Mouse (Mus musculus) MEL (cell line): ENCODE data around the gene Samd8. TPM values are rescaled to one million over a fixed set of nuclear protein-coding genes. Genes with fewer than 3 reads are reported as not detected.

Source experiments
- DNase-seq: peaks from one replicate; pipeline ENCODE4 v3.0.0; 2011; ENCODE audit warnings: low read depth, low spot score
- H3K27ac ChIP-seq: 2 replicates; pipeline ENCODE4 v1.5.1; 2012; ENCODE audit warnings: low read depth, mild to moderate bottlenecking, control low read depth, low read length, moderate library complexity; ENCODE audit not compliant: control insufficient read depth
- H3K27me3 ChIP-seq, 2 experiments: fragments of 150-350 bp in 1 of 2; sonication (generic) in 1 of 2; 2 replicates each; pipeline ENCODE4 v1.6.1; 2012; ENCODE audit warnings: low read length in 2 of 2, mild to moderate bottlenecking in 2 of 2, improper control_type of control experiment in 1 of 2, moderate library complexity in 1 of 2; ENCODE audit not compliant: insufficient read depth in 2 of 2, control insufficient read depth in 1 of 2
- H3K36me3 ChIP-seq, 2 experiments: 2 replicates each; pipeline ENCODE4 v1.6.1; 2012 to 2014; ENCODE audit warnings: low read length in 2 of 2, improper control_type of control experiment in 1 of 2, inconsistent platforms in 1 of 2, mild to moderate bottlenecking in 1 of 2; ENCODE audit not compliant: insufficient read depth in 2 of 2, control insufficient read depth in 1 of 2
- H3K4me1 ChIP-seq, 2 experiments: fragments of 150-350 bp in 1 of 2; sonication (generic) in 1 of 2; 2 replicates each; pipeline ENCODE4 v1.6.1; 2012; ENCODE audit warnings: low read length in 2 of 2, improper control_type of control experiment in 1 of 2, mild to moderate bottlenecking in 1 of 2; ENCODE audit not compliant: insufficient read depth in 2 of 2, control insufficient read depth in 1 of 2
- H3K4me3 ChIP-seq, 2 experiments: fragments of 150-350 bp in 1 of 2; sonication (generic) in 1 of 2; 2 replicates each; pipeline ENCODE4 v1.5.1; 2012; ENCODE audit warnings: low read depth in 2 of 2, low read length in 2 of 2, mild to moderate bottlenecking in 2 of 2, moderate library complexity in 2 of 2, control low read depth in 1 of 2, improper control_type of control experiment in 1 of 2; ENCODE audit not compliant: control insufficient read depth in 1 of 2, insufficient read depth in 1 of 2
- H3K79me2 ChIP-seq: 2 replicates; pipeline ENCODE4 v1.6.1; 2012; ENCODE audit warnings: mild to moderate bottlenecking, low read length, moderate library complexity; ENCODE audit not compliant: control insufficient read depth, poor library complexity, insufficient read depth
- H3K9ac ChIP-seq: 2 replicates; pipeline ENCODE4 v1.6.1; 2012; ENCODE audit warnings: low read depth, mild to moderate bottlenecking, control low read depth, low read length, moderate library complexity; ENCODE audit not compliant: control insufficient read depth, poor library complexity, severe bottlenecking
- H3K9me3 ChIP-seq: fragments of 150-350 bp; sonication (generic); replicated peaks from 2 replicates; pipeline ENCODE4 v1.6.1; 2012; ENCODE audit warnings: mild to moderate bottlenecking, low read length, improper control_type of control experiment, moderate library complexity; ENCODE audit not compliant: insufficient read depth
- CHD2 ChIP-seq: IDR thresholded peaks from 2 replicates; pipeline ENCODE4 v1.6.1; 2011; ENCODE audit warnings: low read length, improper control_type of control experiment
- E2F4 ChIP-seq: IDR thresholded peaks from 2 replicates; pipeline ENCODE4 v1.6.1; 2011; ENCODE audit warnings: low read depth, low read length, improper control_type of control experiment, borderline replicate concordance
- ELF1 ChIP-seq: IDR thresholded peaks from 2 replicates; pipeline ENCODE4 v1.6.1; 2014; ENCODE audit warnings: low read depth, mild to moderate bottlenecking, inconsistent platforms, low read length, improper control_type of control experiment, moderate library complexity
- ETS1 ChIP-seq: IDR thresholded peaks from 2 replicates; pipeline ENCODE4 v1.6.1; 2012; ENCODE audit warnings: low read depth, mild to moderate bottlenecking, inconsistent platforms, low read length, improper control_type of control experiment, moderate library complexity
- GATA1 ChIP-seq: IDR thresholded peaks from 2 replicates; pipeline ENCODE4 v1.6.1; 2011; ENCODE audit warnings: low read depth, low read length, improper control_type of control experiment
- HCFC1 ChIP-seq: IDR thresholded peaks from 2 replicates; pipeline ENCODE4 v1.6.1; 2012; ENCODE audit warnings: low read depth, mild to moderate bottlenecking, inconsistent platforms, low read length, improper control_type of control experiment, moderate library complexity
- MAFK ChIP-seq: IDR thresholded peaks from 2 replicates; pipeline ENCODE4 v1.6.1; 2011; ENCODE audit warnings: low read depth, mild to moderate bottlenecking, low read length, improper control_type of control experiment, borderline replicate concordance
- MAZ ChIP-seq: IDR thresholded peaks from 2 replicates; pipeline ENCODE4 v1.6.1; 2012; ENCODE audit warnings: low read depth, mild to moderate bottlenecking, inconsistent platforms, low read length, improper control_type of control experiment
- MYC ChIP-seq: IDR thresholded peaks from 2 replicates; pipeline ENCODE4 v1.6.1; 2011; ENCODE audit warnings: low read depth, mild to moderate bottlenecking, low read length, improper control_type of control experiment, moderate library complexity
- NELFE ChIP-seq: IDR thresholded peaks from 2 replicates; pipeline ENCODE4 v1.6.1; 2011; ENCODE audit warnings: low read depth, low read length, improper control_type of control experiment
- NRF1 ChIP-seq: IDR thresholded peaks from 2 replicates; pipeline ENCODE4 v1.6.1; 2014; ENCODE audit warnings: low read depth, mild to moderate bottlenecking, inconsistent platforms, low read length, improper control_type of control experiment, moderate library complexity; ENCODE audit not compliant: poor library complexity, insufficient read depth, severe bottlenecking
- POLR2A ChIP-seq, 2 experiments: IDR thresholded peaks; 2 replicates each; pipeline ENCODE4 v1.6.1; 2011 to 2012; ENCODE audit warnings: low read length in 2 of 2, mild to moderate bottlenecking in 2 of 2, control low read depth in 1 of 2, improper control_type of control experiment in 1 of 2, low read depth in 1 of 2, moderate library complexity in 1 of 2; ENCODE audit not compliant: control insufficient read depth in 1 of 2, insufficient read depth in 1 of 2, poor library complexity in 1 of 2
- POLR2AphosphoS2 ChIP-seq: IDR thresholded peaks from 2 replicates; pipeline ENCODE4 v1.6.1; 2011; ENCODE audit warnings: low read length, improper control_type of control experiment
- SMC3 ChIP-seq: IDR thresholded peaks from 2 replicates; pipeline ENCODE4 v1.6.1; 2011; ENCODE audit warnings: low read depth, low read length, improper control_type of control experiment
- TBP ChIP-seq: IDR thresholded peaks from 2 replicates; pipeline ENCODE4 v1.8.0; 2011; ENCODE audit warnings: low read depth, low read length, improper control_type of control experiment
- UBTF ChIP-seq: IDR thresholded peaks from 2 replicates; pipeline ENCODE4 v1.6.1; 2012; ENCODE audit warnings: low read depth, mild to moderate bottlenecking, inconsistent platforms, low read length, improper control_type of control experiment, moderate library complexity, borderline replicate concordance; ENCODE audit not compliant: insufficient read depth
- USF1 ChIP-seq: IDR thresholded peaks from 2 replicates; pipeline ENCODE4 v1.6.1; 2014; ENCODE audit warnings: low read depth, mild to moderate bottlenecking, inconsistent platforms, low read length, improper control_type of control experiment, moderate library complexity
- USF2 ChIP-seq, 2 experiments: IDR thresholded peaks; 2 replicates each; pipeline ENCODE4 v1.6.1; 2011 to 2012; ENCODE audit warnings: improper control_type of control experiment in 2 of 2, low read length in 2 of 2, borderline replicate concordance in 1 of 2, inconsistent platforms in 1 of 2, low read depth in 1 of 2, mild to moderate bottlenecking in 1 of 2; ENCODE audit not compliant: insufficient read depth in 1 of 2
- ZKSCAN1 ChIP-seq: IDR thresholded peaks from 2 replicates; pipeline ENCODE4 v1.6.1; 2012; ENCODE audit warnings: low read depth, mild to moderate bottlenecking, inconsistent platforms, low read length, improper control_type of control experiment, moderate library complexity
- ZMIZ1 ChIP-seq: IDR thresholded peaks from 2 replicates; pipeline ENCODE4 v1.6.1; 2012; ENCODE audit warnings: low read depth, mild to moderate bottlenecking, inconsistent platforms, low read length, improper control_type of control experiment, moderate library complexity
- polyA plus RNA-seq, 2 experiments: library from polyadenylated mRNA; stranded (reverse) in 1 of 2; unstranded in 1 of 2; fragments of >175 nt in 1 of 2; fragments of >200 nt in 1 of 2; gene quantifications; 2 replicates each; pipeline versions ENCODE4 v1.2.1 to v1.2.4; 2012; ENCODE audit warnings: low replicate concordance in 2 of 2, low read depth in 1 of 2; ENCODE audit not compliant: insufficient read length in 2 of 2, insufficient read depth in 1 of 2, missing spikeins in 1 of 2
- total RNA-seq: library from RNA; depleted of rRNA; stranded (reverse); fragments of 300-350 nt; gene quantifications from 2 replicates; pipeline ENCODE4 v1.2.3, GENCODE M21; 2012; rRNA removed

The Samd8 gene
- total RNA-seq (5.8 and 6.7 TPM in 2 replicates), polyA plus RNA-seq (1 to 10 TPM in 1 of 2 experiments, not detected in 1; 6.8 TPM)

DNA sequence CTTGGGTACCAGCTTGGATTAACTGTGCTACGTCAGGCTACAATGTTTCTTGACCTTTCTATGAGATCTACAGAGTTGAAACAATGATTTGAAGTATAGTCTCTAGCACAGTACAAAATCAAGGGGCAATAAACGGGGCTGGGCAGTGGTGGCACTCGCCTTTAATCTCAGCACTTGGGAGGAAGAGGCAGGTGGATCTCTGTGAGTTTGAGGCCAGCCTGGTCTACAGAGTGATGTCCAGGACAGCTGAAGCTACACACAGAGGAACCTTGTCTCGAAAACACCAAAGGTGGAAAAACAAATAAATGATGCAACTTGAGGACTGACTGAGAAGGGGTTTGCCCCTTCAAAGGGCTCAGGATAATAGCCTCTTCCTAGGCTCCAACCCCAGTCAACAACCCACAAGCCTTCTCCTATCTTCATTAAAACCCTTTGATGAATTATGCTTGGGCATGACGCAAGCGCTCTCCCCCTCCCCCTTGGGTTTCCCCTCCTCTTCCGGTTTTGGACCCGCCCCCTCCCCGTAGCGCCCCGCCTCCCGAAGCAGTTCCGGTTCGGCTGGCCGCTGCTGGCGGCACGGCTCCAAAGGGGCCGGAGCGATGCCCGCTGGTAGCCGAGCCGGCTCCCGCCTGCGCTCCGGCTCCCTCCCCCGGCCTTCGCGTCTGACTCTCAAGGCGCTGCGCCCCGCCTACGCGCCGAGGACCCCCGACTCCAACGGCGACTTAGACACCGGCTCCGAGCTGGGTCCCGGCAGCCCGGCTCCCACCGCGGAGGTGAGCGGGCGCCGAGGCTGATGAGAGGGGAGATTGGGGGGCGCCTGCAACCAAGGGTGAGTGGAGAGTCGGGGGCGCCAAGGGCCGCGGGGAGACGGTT is at the start of gene Samd8:
Samd8 (plus strand) TSS at position 524 of the 873 bp plus-strand sequence.
- H3K27ac ChIP-seq, result peak within 1 kb of the TSS; percentile 37
- peak; percentile 60; the same call in 1 of the 2 replicates for TF ChIP-seq TBP
- TF ChIP-seq POLR2A (IDR thresholded peaks at IDR 0.05; ENCODE audit: control insufficient read depth in 1 of 2, insufficient read depth in 1 of 2, low read depth in 1 of 2, low read length in 2 of 2, poor library complexity in 1 of 2), result peak; percentile 80 to 85
- TF ChIP-seq USF1, result no peak
- TF ChIP-seq GATA1, result no peak
- TF ChIP-seq ZMIZ1, result peak; percentile 51; the same call in 1 of the 2 replicates
- 0 out of 2 replicates have a peak, but pooled peaks have one; percentile 2 for TF ChIP-seq SMC3
- 0 out of 2 replicates have a peak, but pooled peaks have one; percentile 73 for TF ChIP-seq POLR2AphosphoS2
- TF ChIP-seq USF2 (IDR thresholded peaks at IDR 0.05; ENCODE audit: borderline replicate concordance in 1 of 2, insufficient read depth in 1 of 2, low read depth in 1 of 2, low read length in 2 of 2), result no peak
- TF ChIP-seq ETS1, result peak; percentile 15; the same call in 1 of the 2 replicates
- peak; percentile 81 for TF ChIP-seq ELF1
- no peak for TF ChIP-seq NRF1
- peak; percentile 79 for TF ChIP-seq HCFC1
- TF ChIP-seq E2F4, result no peak
- peak; percentile 71; the same call in 1 of the 2 replicates for TF ChIP-seq MAZ
- no peak for TF ChIP-seq MAFK
- TF ChIP-seq MYC, result no peak
- TF ChIP-seq NELFE, result peak; percentile 78
- no peak for TF ChIP-seq CHD2
- 0 out of 2 replicates have a peak, but pooled peaks have one; percentile 41 for TF ChIP-seq UBTF
- no peak for TF ChIP-seq ZKSCAN1
- no peaks in the 10 kb centered on the region for H3K27me3 ChIP-seq
- H3K79me2 ChIP-seq, result peaks cover 30% of the 10 kb centered on the region
- H3K9me3 ChIP-seq, result no peaks in the 10 kb centered on the region
- H3K9ac ChIP-seq, result peak within 1 kb of the TSS; percentile 89
- peaks cover 0 to 20% of the 10 kb centered on the region in 2 experiments; a peak in 2 of 4 replicates for H3K36me3 ChIP-seq
- H3K4me1 ChIP-seq, result peaks cover 8 to 23% of the 10 kb centered on the region in 2 experiments
- DNase-seq, result peak; percentile 89
- peak within 1 kb of the TSS; percentile 91 to 100 for H3K4me3 ChIP-seq
